Mouse (Mus musculus) heart, embryonic 16.5 days (tissue): Measurements from ENCODE around the gene Pcgf2. TPM values are rescaled to one million over a fixed set of nuclear protein-coding genes. Genes with fewer than 3 reads are reported as not detected.
A peak's percentile ranks its signal among the peaks of the same experiment; 100 is the strongest.

Experiments used
- ATAC-seq: fragments of 200-750 bp; cut with Nextera tagmentation; replicated peaks from 2 replicates; pipeline ENCODE4 v1.8.0; 2017; ENCODE audit warnings: moderate number of reproducible peaks; ENCODE audit not compliant: insufficient read depth, low FRiP score; ENCODE audit errors: extremely low read depth
- H3K27ac ChIP-seq: fragments of 300-500 bp; sonication (generic); 2 replicates; pipeline ENCODE4 v1.5.1; 2014; ENCODE audit warnings: mild to moderate bottlenecking, low read length, control low read depth, moderate library complexity
- H3K27me3 ChIP-seq: fragments of 300-500 bp; sonication (generic); 2 replicates; pipeline ENCODE4 v1.6.1; 2014; ENCODE audit warnings: low read length, mixed read lengths; ENCODE audit not compliant: control insufficient read depth, insufficient read depth
- H3K36me3 ChIP-seq: fragments of 300-500 bp; sonication (generic); 2 replicates; pipeline ENCODE4 v1.6.1; 2014; ENCODE audit not compliant: control insufficient read depth, insufficient read depth
- H3K4me1 ChIP-seq: fragments of 300-500 bp; sonication (generic); 2 replicates; pipeline ENCODE4 v1.6.1; 2014; ENCODE audit warnings: low read length, mixed read lengths; ENCODE audit not compliant: control insufficient read depth, insufficient read depth
- H3K4me2 ChIP-seq: fragments of 300-500 bp; sonication (generic); 2 replicates; pipeline ENCODE4 v1.6.1; 2014; ENCODE audit warnings: low read depth, mild to moderate bottlenecking, control low read depth, low read length
- H3K4me3 ChIP-seq: fragments of 300-500 bp; sonication (generic); 2 replicates; pipeline ENCODE4 v1.5.1; 2014; ENCODE audit warnings: mild to moderate bottlenecking, control low read depth, low read length
- H3K9ac ChIP-seq: fragments of 300-500 bp; sonication (generic); 2 replicates; pipeline ENCODE4 v1.6.1; 2014; ENCODE audit warnings: low read length, control low read depth
- H3K9me3 ChIP-seq: fragments of 300-500 bp; sonication (generic); replicated peaks from 2 replicates; pipeline ENCODE4 v1.6.1; 2016; ENCODE audit warnings: low read length; ENCODE audit not compliant: control insufficient read depth
- WGBS: fragments of 180-500 bp; shearing (Covaris S2); extraction: QIAGEN DNeasy Blood & Tissue Kit; methylation state at CpG from one replicate; pipeline ENCODE4 v1.1.7; 2014; 5-methylcytosine and 5-hydroxymethylcytosine counted together
- polyA plus RNA-seq: library from polyadenylated mRNA; unstranded; fragments of >200 nt; fragmentation: Nextera tagmentation; extraction: Ambion mirVana; gene quantifications from 2 replicates; pipeline ENCODE4 v1.2.1, GENCODE M21; 2015

Gene Pcgf2
- polyA plus RNA-seq, 1 experiment from 2014 or later = 11.4 TPM

DNA sequence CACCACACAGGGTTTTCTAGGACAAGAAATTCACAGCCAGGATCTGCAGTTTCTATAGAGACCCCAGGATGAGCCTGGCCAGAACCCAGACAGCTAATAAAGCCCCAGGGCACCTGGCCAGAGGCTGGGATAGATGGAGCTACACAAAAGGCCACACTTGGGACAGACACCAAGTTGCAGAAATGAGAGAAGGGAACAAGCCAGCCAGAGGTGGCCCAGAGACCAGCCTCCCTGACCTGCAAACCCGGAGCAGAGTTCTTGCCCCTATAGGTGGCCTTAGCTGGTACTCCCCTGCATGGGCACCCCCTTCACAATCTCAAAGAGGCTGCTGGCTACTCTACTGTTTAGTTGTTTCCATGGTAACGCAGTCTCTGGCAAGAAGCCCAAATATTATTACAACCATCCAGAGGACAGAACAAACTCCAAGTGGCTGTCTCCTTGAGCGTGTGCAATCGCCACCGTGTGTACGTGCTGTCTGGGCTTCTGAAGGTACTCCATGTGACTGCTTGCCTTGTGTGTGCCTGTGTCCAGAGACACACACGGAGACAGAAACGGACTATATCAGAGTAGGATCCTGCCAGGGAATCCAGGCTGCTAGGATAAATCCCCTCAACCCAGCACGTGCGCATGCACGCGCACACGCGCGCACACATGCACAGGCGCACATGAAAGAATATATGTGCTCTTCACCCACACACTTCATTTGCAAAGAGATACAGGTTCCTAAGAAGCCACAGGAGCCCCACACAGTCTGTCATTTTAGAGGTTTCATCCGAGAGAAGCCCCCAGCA lies 5.2 kb downstream of the Pcgf2 start:
- peak overlapping the region; percentile 93 for H3K27ac ChIP-seq
- H3K9me3 ChIP-seq = no peaks in the 10 kb centered on the region
- H3K27me3 ChIP-seq = no peaks in the 10 kb centered on the region
- peak; percentile 49 for ATAC-seq
- 0 out of 2 replicates have a peak overlapping the region, but pooled peaks have one; percentile 6 for H3K4me3 ChIP-seq
- peaks cover 42% of the 10 kb centered on the region for H3K4me1 ChIP-seq
- peaks cover 28% of the 10 kb centered on the region for H3K36me3 ChIP-seq
- peak overlapping the region; percentile 50 for H3K4me2 ChIP-seq
- H3K9ac ChIP-seq = peak overlapping the region; percentile 65
- 49% methylated on average over 17 of the region's 17 CpGs for WGBS

DNA sequence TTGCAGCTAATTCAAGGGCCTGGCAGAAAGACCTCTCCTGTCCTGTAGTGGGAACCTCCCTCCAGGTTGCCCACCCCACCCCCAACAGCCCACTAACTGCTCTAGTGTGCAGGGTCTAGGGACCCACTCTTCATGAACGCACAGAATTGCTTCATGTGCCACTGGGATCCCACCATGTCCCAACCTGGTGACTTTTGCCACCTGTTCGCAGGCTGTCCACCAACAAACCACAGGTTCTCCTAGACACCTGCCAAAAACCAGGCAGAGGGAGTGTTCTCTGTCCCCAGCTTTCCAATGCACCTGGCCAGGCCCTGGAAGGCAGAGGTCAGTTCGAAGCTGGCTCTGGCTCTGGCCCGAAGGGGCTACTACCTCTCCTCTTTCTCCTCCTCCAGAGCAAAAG lies 5.9 kb downstream of the Pcgf2 start:
- Histone ChIP-seq H3K4me3 (no peak overlapping the region), H3K4me1 (peaks cover 42% of the 10 kb centered on the region), H3K9me3 (no peaks in the 10 kb centered on the region), H3K27ac (peak overlapping the region; percentile 93), H3K9ac (peak overlapping the region; percentile 2), H3K4me2 (peak overlapping the region; percentile 50), H3K36me3 (peaks cover 29% of the 10 kb centered on the region), H3K27me3 (no peaks in the 10 kb centered on the region)
- 78% methylated on average over 4 of the region's 4 CpGs for WGBS
- ATAC-seq = no peak

DNA sequence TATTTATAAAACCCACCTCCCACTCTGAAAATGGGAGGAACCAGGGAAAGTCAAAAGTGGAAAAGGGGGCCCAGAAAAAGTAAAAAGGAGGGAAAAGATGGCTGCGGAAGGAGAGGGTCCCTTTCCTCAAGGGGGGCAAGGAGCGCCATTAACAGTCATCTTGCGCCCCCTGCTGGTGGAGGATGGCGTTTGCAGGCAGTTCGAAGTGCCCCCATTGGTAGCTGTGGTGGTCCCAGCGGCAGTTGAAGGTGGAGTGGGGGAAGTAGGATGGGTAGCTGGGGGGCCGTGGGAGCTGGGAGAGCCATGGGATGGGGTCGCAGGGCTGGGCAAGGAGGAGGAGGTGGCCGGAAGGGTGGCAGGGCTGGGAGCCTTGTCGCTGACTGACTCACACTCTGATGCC lies 10.4 kb downstream of the Pcgf2 start:
- Histone ChIP-seq H3K4me2 (no peak overlapping the region), H3K36me3 (peaks cover 29% of the 10 kb centered on the region), H3K9ac (no peak overlapping the region), H3K27me3 (no peaks in the 10 kb centered on the region), H3K9me3 (no peaks in the 10 kb centered on the region), H3K27ac (no peak overlapping the region), H3K4me3 (no peak overlapping the region), H3K4me1 (peaks cover 29% of the 10 kb centered on the region)
- 21% methylated on average over 10 of the region's 10 CpGs for WGBS
- no peak for ATAC-seq

DNA sequence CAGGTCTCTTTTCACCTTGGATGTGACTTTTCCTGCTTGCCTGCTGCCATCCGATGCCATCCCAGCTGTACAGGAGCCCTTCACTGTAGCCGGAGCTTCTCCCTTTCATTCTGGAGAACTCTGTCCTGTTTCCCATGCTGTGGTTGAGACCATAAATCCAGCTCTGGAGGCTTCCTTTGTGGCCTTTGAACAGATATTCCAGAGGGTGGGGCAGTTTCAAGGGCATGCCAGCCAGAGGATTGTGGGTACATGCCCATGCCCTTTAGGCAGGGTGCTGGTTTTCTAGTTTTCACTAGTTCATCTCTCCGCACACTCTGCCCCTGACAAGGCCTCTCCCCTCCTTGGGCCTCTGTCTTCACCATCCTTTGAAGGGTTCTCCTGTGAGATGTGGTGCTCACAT lies 13.2 kb downstream of the Pcgf2 start:
- Histone ChIP-seq H3K9ac (peak overlapping the region; percentile 64; the same call in 1 of the 2 replicates), H3K27me3 (no peaks in the 10 kb centered on the region), H3K27ac (no peak overlapping the region), H3K9me3 (no peaks in the 10 kb centered on the region), H3K36me3 (peaks cover 20% of the 10 kb centered on the region), H3K4me3 (no peak overlapping the region), H3K4me2 (peak overlapping the region; percentile 78), H3K4me1 (peaks cover 24% of the 10 kb centered on the region)
- no peak for ATAC-seq
- WGBS = 89% methylated on average over 3 of the region's 3 CpGs

DNA sequence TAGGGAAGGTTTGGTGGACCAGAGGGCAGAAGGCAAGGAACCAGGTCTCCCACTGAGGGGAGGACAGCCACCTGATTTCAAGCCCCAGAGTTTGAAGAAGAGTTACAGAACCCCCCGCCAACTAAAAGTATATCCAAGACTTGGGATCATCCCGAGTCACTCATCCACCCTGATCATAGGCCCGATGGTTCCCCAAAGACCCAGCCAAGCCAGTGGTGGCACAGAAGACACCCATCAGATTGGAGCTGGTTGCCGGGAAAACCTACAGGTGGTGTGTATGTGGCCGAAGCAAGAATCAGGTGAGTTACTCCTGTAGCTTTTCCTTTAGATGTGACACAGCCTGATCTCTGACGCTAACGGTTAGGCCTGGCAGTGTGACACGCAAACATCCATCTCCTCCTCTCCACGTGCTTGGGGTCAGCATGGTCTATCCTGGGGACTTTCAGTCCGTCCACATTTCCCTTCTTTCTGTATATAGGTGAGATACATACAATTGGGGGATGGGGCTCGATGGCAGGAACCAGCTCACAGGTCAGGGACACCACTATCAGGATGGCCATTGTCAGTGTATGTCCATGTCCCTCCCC lies 13.9 kb downstream of the Pcgf2 start:
- no peak for ATAC-seq
- 60% methylated on average over 11 of the region's 11 CpGs for WGBS
- Histone ChIP-seq H3K27me3 (no peaks in the 10 kb centered on the region), H3K4me3 (peak overlapping the region; percentile 51), H3K9me3 (no peaks in the 10 kb centered on the region), H3K36me3 (peaks cover 19% of the 10 kb centered on the region), H3K27ac (peak overlapping the region; percentile 63), H3K9ac (peak overlapping the region; percentile 64), H3K4me1 (peaks cover 24% of the 10 kb centered on the region), H3K4me2 (peak overlapping the region; percentile 78)

DNA sequence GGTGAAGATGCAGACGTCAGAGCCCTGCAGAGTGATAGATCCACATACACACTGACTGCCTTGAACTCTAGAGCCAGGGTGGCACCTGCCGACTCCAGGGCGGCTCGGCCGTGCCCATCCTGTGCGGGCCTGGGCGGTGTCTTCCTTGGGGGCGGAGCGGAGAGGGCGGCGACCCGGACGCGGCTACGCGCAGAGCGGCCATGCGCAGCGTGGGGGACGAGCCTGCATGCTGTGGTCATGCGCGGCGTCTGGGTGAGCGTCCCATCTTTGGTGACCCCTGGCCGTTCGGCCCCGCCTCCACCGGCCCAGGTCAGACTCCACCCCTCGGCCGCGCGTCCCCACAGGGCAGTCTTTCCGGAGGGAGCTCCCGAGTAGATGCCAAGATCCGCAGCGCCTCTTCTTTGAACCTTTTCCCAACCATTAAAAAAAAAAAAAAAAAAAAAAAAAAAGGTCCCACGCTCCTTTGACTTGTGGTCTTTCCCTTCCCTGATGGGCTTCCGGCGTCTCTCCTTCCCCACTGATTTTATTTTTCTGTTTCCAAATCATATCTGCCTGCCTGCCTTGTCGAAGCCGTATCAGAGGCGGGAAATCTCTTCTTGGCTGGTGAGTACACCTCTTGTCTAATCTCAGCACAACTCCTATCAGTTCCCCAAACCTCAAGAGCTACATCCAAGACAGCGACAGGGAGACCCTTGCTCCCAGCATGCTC lies 14.5 kb downstream of the Pcgf2 start, which contains the start of gene Cisd3:
Gene Cisd3 (plus strand): TSS at position 214 of the 709 bp plus-strand sequence.
- peaks cover 24% of the 10 kb centered on the region for H3K4me1 ChIP-seq
- peak within 1 kb of the TSS; percentile 51 for H3K4me3 ChIP-seq
- peak within 1 kb of the TSS; percentile 79 for H3K27ac ChIP-seq
- H3K36me3 ChIP-seq = peaks cover 18% of the 10 kb centered on the region
- peak within 1 kb of the TSS; percentile 78 for H3K4me2 ChIP-seq
- ATAC-seq = peak; percentile 90
- H3K9ac ChIP-seq = peak within 1 kb of the TSS; percentile 64
- under 1% methylated on average over 43 of the region's 43 CpGs for WGBS
- no peaks in the 10 kb centered on the region for H3K9me3 ChIP-seq
- H3K27me3 ChIP-seq = no peaks in the 10 kb centered on the region

DNA sequence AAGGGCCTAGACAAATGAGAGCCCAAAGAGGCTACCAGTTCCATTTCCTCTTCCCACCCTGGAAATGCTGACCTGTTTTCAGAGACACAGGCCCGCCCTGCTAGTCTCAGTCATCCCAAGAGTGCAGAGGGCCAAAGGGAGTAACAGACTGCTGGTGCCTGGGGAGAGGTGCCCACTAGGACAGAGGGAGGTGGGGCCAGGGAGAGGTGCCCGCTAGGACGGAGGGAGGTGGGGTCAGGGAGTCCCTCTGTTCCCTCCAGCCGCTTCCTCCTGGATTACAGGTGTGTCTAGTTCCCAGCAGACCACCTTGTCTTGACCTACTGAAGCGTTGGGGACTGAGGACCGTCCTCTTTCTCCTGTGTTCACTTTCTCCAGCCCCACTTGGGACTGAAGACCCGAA lies 15.5 kb downstream of the Pcgf2 start:
- Histone ChIP-seq H3K4me3 (no peak overlapping the region), H3K4me1 (peaks cover 32% of the 10 kb centered on the region), H3K9ac (no peak overlapping the region), H3K36me3 (peaks cover 18% of the 10 kb centered on the region), H3K27me3 (no peaks in the 10 kb centered on the region), H3K4me2 (no peak overlapping the region), H3K9me3 (no peaks in the 10 kb centered on the region), H3K27ac (peak overlapping the region; percentile 79)
- ATAC-seq = no peak
- 43% methylated on average over 7 of the region's 7 CpGs for WGBS

DNA sequence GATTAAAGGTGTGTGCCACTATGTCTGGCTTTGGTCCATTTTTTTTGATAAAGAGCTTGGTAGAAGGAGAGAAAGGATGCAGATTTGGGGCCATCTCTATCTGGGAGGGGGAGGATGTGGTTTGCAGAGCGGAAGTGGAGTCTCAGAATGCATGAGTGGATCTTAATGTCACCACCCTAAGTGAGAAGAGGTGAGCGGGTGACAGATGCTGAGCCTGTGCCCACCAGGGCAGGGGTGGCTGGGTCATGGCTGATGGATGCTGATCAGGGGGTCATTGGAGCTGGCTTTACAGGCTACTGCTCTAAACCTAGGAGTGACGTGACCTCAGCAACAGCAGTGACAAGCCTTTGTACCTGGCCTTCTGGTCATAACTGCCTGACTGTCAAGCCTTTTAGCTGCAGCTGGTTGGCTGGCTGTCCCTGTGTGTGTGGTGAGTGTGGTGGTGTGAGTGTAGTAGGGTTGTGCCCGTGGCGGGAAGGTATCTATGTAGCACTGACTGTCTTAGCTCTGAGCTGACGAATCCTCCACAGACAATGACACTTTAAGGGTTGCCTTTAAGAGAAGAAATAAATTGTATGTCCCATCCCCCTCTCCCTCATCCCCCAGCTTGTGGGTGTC lies 16.1 kb downstream of the Pcgf2 start:
- 75% methylated on average over 6 of the region's 6 CpGs for WGBS
- H3K9ac ChIP-seq = no peak overlapping the region
- peaks cover 32% of the 10 kb centered on the region for H3K4me1 ChIP-seq
- H3K27me3 ChIP-seq = no peaks in the 10 kb centered on the region
- H3K27ac ChIP-seq = peak overlapping the region; percentile 40; the same call in 1 of the 2 replicates
- no peak overlapping the region for H3K4me2 ChIP-seq
- H3K36me3 ChIP-seq = peaks cover 21% of the 10 kb centered on the region
- no peaks in the 10 kb centered on the region for H3K9me3 ChIP-seq
- H3K4me3 ChIP-seq = no peak overlapping the region
- ATAC-seq = no peak
